Mouse (Mus musculus) liver, postnatal 0 days (tissue): ENCODE results near the gene Sh3gl1. TPM values are rescaled to one million over a fixed set of nuclear protein-coding genes. Genes with fewer than 3 reads are reported as not detected.

Experiments
- ATAC-seq: fragments of 200-750 bp; cut with Nextera tagmentation; 2 replicates; pipeline ENCODE4 v1.8.0; 2017; ENCODE audit warnings: mild to moderate bottlenecking, moderate library complexity
- DNase-seq: peaks from one replicate; pipeline ENCODE4 v3.0.0-alpha.2; 2016
- H3K27ac ChIP-seq: fragments of 300-500 bp; sonication (generic); 2 replicates; pipeline ENCODE4 v1.5.1; 2014; ENCODE audit warnings: antibody characterized with exemption, moderate library complexity, mild to moderate bottlenecking, low read depth
- H3K27me3 ChIP-seq: fragments of 300-500 bp; sonication (generic); 2 replicates; pipeline ENCODE4 v1.6.1; 2014; ENCODE audit warnings: low read length, control low read depth, mixed read lengths; ENCODE audit not compliant: insufficient read depth
- H3K36me3 ChIP-seq: fragments of 300-500 bp; sonication (generic); replicated peaks from 2 replicates; pipeline ENCODE4 v1.6.1; 2014; ENCODE audit warnings: mild to moderate bottlenecking, control low read depth, low read length, moderate library complexity, mixed read lengths; ENCODE audit not compliant: insufficient read depth
- H3K4me1 ChIP-seq: fragments of 300-500 bp; sonication (generic); 2 replicates; pipeline ENCODE4 v1.6.1; 2014; ENCODE audit warnings: antibody characterized with exemption, mild to moderate bottlenecking, control low read depth; ENCODE audit not compliant: insufficient read depth
- H3K4me2 ChIP-seq: fragments of 300-500 bp; sonication (generic); 2 replicates; pipeline ENCODE4 v1.6.1; 2014; ENCODE audit warnings: low read depth, mild to moderate bottlenecking, low read length, moderate library complexity, mixed read lengths
- H3K4me3 ChIP-seq: fragments of 300-500 bp; sonication (generic); 2 replicates; pipeline ENCODE4 v1.5.1; 2014; ENCODE audit warnings: low read depth, low read length
- H3K9ac ChIP-seq: fragments of 300-500 bp; sonication (generic); replicated peaks from 2 replicates; pipeline ENCODE4 v1.6.1; 2014; ENCODE audit warnings: mild to moderate bottlenecking, moderate library complexity
- H3K9me3 ChIP-seq: fragments of 300-500 bp; sonication (generic); 2 replicates; pipeline ENCODE4 v1.6.1; 2016; ENCODE audit warnings: mild to moderate bottlenecking, control low read depth, low read length, mixed read lengths
- CTCF ChIP-seq: sonication (generic); IDR thresholded peaks from 2 replicates; pipeline ENCODE4 v1.5.1; 2016; ENCODE audit warnings: antibody characterized with exemption, low read depth
- EP300 ChIP-seq: IDR thresholded peaks from 2 replicates; pipeline ENCODE4 v1.6.1; 2016; ENCODE audit warnings: antibody characterized with exemption, low read depth, mild to moderate bottlenecking
- WGBS: fragments of 180-500 bp; shearing (Covaris S2); extraction: QIAGEN DNeasy Blood & Tissue Kit; methylation state at CpG from one replicate; pipeline ENCODE4 v1.1.7; 2014; ENCODE audit not compliant: insufficient replicate concordance; 5-methylcytosine and 5-hydroxymethylcytosine counted together
- polyA plus RNA-seq: library from polyadenylated mRNA; unstranded; fragments of >200 nt; fragmentation: Nextera tagmentation; extraction: Ambion mirVana; gene quantifications from 2 replicates; pipeline ENCODE4 v1.2.1, GENCODE M21; 2015

Sh3gl1 gene
- polyA plus RNA-seq, 1 experiment from 2014 or later = 35.9 TPM

- ATAC-seq = peak; percentile 76
- peak within 1 kb of the TSS; percentile 81 for H3K9ac ChIP-seq
- no peaks in the 10 kb centered on the region for H3K9me3 ChIP-seq
- peaks cover 13% of the 10 kb centered on the region for H3K4me1 ChIP-seq
- 0% methylated on average over 56 of the region's 68 CpGs for WGBS
- H3K4me2 ChIP-seq = peak within 1 kb of the TSS; percentile 95
- H3K27me3 ChIP-seq = no peaks in the 10 kb centered on the region
- peak; percentile 96 for DNase-seq
- peak; percentile 69; the same call in 1 of the 2 replicates for TF ChIP-seq EP300
- no peak for TF ChIP-seq CTCF
- H3K27ac ChIP-seq = peak within 1 kb of the TSS; percentile 82
- H3K36me3 ChIP-seq = peaks cover 8% of the 10 kb centered on the region; the same call in 1 of the 2 replicates
- H3K4me3 ChIP-seq = peak within 1 kb of the TSS; percentile 77
Observed at GRCm38 (mm10) chr17:56040030-56040856, 3.8 kb upstream of the Sh3gl1 start, which contains the start of gene Chaf1a. Gene Chaf1a, plus strand, starts transcription at chr17:56040439.

- H3K36me3 ChIP-seq = peaks cover 8% of the 10 kb centered on the region; the same call in 1 of the 2 replicates
- peak overlapping the region; percentile 77 for H3K4me3 ChIP-seq
- no peak for TF ChIP-seq CTCF
- no peak for TF ChIP-seq EP300
- no peak overlapping the region for H3K9ac ChIP-seq
- no peak for DNase-seq
- no peaks in the 10 kb centered on the region for H3K27me3 ChIP-seq
- H3K4me1 ChIP-seq = peaks cover 18% of the 10 kb centered on the region
- H3K4me2 ChIP-seq = peak overlapping the region; percentile 95
- WGBS = 66% methylated on average over 4 of the region's 4 CpGs
- H3K9me3 ChIP-seq = no peaks in the 10 kb centered on the region
- H3K27ac ChIP-seq = peak overlapping the region; percentile 82; the same call in 1 of the 2 replicates
- ATAC-seq = no peak
Observed at GRCm38 (mm10) chr17:56039345-56039744, 2.9 kb upstream of the Sh3gl1 start.

- no peak overlapping the region for H3K9ac ChIP-seq
- no peak overlapping the region for H3K4me3 ChIP-seq
- H3K4me2 ChIP-seq = no peak overlapping the region
- H3K36me3 ChIP-seq = peaks cover 2% of the 10 kb centered on the region
- ATAC-seq (no peak), DNase-seq (peak; percentile 19)
- H3K27me3 ChIP-seq = no peaks in the 10 kb centered on the region
- H3K27ac ChIP-seq = no peak overlapping the region
- WGBS = 69% methylated on average over 8 of the region's 8 CpGs
- no peak for TF ChIP-seq EP300
- H3K9me3 ChIP-seq = no peaks in the 10 kb centered on the region
- H3K4me1 ChIP-seq = peaks cover 23% of the 10 kb centered on the region
Observed at GRCm38 (mm10) chr17:56038583-56039261, 2.3 kb upstream of the Sh3gl1 start.

GRCm38 (mm10) chr17:56036901-56037287, 459 bp upstream of the Sh3gl1 start:
- ATAC-seq (no peak), DNase-seq (no peak)
- H3K36me3 ChIP-seq = peaks cover 8% of the 10 kb centered on the region
- H3K4me2 ChIP-seq = peak overlapping the region; percentile 67
- H3K9ac ChIP-seq = peak overlapping the region; percentile 55
- no peak overlapping the region; the same call in 1 of the 2 replicates for H3K27ac ChIP-seq
- H3K9me3 ChIP-seq = no peaks in the 10 kb centered on the region
- TF ChIP-seq CTCF (no peak), EP300 (no peak)
- peak overlapping the region; percentile 98 for H3K4me3 ChIP-seq
- H3K4me1 ChIP-seq = peaks cover 38% of the 10 kb centered on the region
- no peaks in the 10 kb centered on the region for H3K27me3 ChIP-seq
- 35% methylated on average over 13 of the region's 13 CpGs for WGBS

GRCm38 (mm10) chr17:56035216-56035615, 1.2 kb downstream of the Sh3gl1 start:
- H3K4me1 ChIP-seq = peaks cover 49% of the 10 kb centered on the region
- 0 out of 2 replicates have a peak overlapping the region, but pooled peaks have one; percentile 86 for H3K27ac ChIP-seq
- 64% methylated on average over 4 of the region's 4 CpGs for WGBS

GRCm38 (mm10) chr17:56034726-56035100, 1.7 kb downstream of the Sh3gl1 start:
- WGBS = 84% methylated on average over 6 of the region's 6 CpGs
- Histone ChIP-seq H3K27ac (0 out of 2 replicates have a peak overlapping the region, but pooled peaks have one; percentile 86), H3K27me3 (no peaks in the 10 kb centered on the region), H3K4me1 (peaks cover 49% of the 10 kb centered on the region), H3K4me2 (peak overlapping the region; percentile 67), H3K4me3 (peak overlapping the region; percentile 98; the same call in 1 of the 2 replicates), H3K9me3 (no peaks in the 10 kb centered on the region), H3K9ac (peak overlapping the region; percentile 93), H3K36me3 (peaks cover 10% of the 10 kb centered on the region)
- TF ChIP-seq CTCF = no peak
- DNase-seq (no peak), ATAC-seq (no peak)

More at GRCm38 (mm10) chr17:56035216-56035615, 1.2 kb downstream of the Sh3gl1 start:
- TF ChIP-seq CTCF (no peak), EP300 (no peak)
- peak; percentile 12 for DNase-seq
- Histone ChIP-seq H3K27me3 (no peaks in the 10 kb centered on the region), H3K4me2 (peak overlapping the region; percentile 67), H3K36me3 (peaks cover 8% of the 10 kb centered on the region), H3K4me3 (peak overlapping the region; percentile 98), H3K9me3 (no peaks in the 10 kb centered on the region), H3K9ac (peak overlapping the region; percentile 93)
- no peak for ATAC-seq
